Mouse (Mus musculus) kidney, postnatal 10 days (tissue): ENCODE measurements at regions not wholly inside any gene's neighbourhood (a gene's known extent, or its start where the extent isn't known, plus 50 kb on each side); places are given as distances from the start of the nearest gene placed in this dataset.
A peak's percentile ranks its signal among the peaks of the same experiment; 100 is the strongest.
"Not testable (repeated sequence)": the region's sequence is repeated elsewhere in the genome, so short reads cannot be mapped to it uniquely, and the experiment has no call there.

ENCODE experiments used
- DNase-seq: peaks from one replicate; pipeline ENCODE4 v3.0.0; 2021; ENCODE audit warnings: mixed read lengths

DNA sequence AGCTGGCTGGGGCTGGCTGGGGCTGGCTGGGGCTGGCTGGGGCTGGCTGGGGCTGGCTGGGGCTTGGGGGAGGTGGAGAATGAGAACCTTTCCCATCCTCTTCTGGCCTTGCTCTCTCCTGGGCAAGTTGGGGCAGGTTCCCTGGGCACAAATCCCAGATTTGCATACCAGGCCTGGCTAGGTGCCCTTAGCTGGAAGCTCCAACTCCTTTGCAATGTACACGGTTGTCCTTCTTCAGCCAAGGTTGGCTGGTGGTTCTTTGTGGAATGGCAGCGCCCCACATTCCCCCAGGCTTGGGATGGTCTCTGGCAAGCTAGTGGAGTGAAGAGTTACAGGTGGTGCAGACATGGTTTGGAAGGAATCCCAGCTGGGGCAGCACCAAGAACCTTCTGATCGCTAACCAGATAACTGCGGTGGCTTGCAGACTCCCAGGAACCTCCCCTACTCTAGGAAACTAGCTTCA is 217.5 kb downstream of the Pten start:
- peak; percentile 32 for DNase-seq

GRCm38 (mm10) chr19:32975303-32975702 is 218.0 kb downstream of the Pten start:
- no peak for DNase-seq

DNA sequence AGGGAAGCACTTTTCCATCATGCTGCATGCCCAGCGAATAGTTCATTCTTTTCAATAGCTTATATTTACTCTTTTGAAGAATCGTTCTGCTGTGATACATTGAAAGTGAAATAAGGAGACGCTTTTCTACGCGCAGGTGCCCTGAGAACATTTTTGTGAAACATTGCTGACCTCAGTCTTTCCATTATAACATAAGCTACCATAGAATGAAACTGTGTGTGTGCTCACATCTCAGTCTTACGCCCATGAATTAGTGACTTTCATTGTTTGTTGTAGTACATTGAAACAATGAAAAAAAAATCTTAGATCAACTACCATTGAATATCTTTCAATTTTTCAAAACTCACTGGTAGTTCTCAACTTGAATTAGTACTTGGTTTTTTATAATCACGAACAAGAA is 219.2 kb downstream of the Pten start:
- DNase-seq: no peak

DNA sequence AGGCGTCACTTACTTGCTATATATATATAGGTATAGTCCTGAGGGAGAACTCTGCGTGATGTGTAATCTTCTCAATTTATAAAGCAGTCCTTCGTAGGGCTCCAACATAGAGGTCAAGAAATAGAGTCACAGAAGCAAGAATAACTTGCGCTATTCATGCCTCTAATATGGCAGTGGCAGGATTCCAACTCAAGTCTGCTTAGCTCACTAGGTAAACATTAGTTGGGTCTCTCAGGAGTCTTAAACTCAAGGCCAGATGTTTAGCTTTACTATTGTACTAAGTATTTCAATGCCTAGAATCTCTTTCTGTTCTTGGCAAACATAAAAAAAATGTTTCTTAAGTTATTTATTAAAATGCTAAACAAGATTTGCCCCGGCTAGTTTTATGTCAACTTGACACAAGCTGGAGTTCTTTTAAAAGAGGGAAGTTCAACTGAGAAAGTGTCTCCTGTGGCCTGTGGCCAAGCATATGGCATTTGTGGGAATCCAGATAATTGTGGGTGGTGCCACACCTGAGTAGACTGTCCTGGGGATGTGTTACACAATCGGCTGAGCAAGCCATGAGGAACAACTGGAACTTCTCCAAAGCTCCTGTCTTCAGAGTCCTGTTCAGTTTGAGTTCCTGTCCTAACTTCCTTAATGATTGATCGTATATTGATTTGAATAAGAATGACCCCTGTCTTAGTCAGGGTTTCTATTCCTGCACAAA is 220.9 kb downstream of the Pten start:
- no peak for DNase-seq

GRCm38 (mm10) chr19:32980142-32980541 is 222.8 kb downstream of the Pten start:
- no peak for DNase-seq

GRCm38 (mm10) chr19:32988713-32989112 is 231.4 kb downstream of the Pten start:
- DNase-seq: no peak

GRCm38 (mm10) chr19:32989346-32989745 is 232.0 kb downstream of the Pten start:
- DNase-seq: no peak

DNA sequence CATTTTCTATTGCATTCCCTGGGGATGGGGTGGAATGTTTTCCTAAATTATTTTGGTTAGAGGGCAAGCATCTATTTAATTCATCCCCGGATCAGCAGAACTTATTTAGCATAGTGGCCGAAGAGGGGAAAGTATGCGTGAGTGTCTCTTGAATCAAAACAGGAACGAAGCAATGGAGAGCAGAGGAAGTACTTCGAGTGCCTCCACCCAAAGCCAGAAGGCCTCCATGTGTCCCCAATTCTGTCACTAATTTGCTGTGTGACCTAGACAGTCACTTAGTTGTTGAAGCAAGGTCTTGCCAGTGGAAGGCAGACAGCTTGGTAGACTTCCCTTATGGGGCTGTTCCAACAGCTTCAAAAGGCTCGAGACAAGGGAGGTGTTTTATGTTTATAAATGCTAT is 233.3 kb downstream of the Pten start:
- no peak for DNase-seq

DNA sequence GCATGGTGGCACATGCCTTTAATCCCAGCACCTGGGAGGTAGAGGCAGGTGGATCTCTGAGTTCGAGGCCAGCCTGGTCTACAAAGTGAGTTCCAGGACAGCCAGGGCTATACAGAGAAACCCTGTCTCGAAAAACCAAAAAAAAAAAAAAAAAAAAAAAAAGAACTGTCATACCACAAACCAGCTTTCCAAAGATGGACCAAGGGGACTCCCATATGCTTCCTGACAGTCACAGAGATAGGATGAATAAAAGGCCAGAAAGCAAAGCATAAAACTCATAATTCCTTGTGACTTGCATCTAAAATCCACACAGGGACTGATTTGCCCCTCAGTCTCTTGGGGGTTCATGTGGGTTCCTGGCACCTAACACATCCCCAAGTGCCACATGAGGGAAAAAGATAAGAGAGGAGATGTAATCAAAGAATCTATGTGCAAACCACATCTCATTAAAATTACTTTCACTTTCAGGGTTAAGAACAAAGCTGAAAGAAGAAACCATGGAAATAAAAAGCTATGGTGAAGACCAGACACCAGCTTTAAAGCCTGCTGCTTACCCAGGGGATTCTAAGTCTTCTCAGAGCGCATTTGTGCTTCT is 241.4 kb downstream of the Pten start:
- DNase-seq: no peak

GRCm38 (mm10) chr19:33007582-33007981 is 250.3 kb downstream of the Pten start:
- DNase-seq: no peak

DNA sequence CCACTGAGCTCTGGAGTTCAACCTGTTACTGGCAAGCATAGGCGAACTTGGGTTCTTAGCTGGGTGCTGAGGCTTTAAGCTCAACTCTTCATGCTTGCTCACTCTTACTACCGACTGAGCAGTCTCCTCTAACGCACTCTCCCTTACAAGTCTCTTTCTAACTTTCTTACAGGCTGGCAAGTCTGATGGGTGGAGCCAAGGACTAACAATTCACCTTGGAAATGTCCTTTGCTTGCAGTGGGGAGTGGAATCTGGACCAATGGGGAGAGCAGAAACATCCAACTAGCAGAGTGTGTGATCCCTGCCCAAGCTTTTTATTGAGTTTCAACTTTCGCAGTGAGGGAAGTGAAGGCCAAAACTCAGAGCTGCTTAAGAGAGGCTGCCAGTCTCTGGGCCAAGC is 250.8 kb downstream of the Pten start:
- DNase-seq: no peak

- no peak for DNase-seq
These were observed 251.5 kb downstream of the Pten start for GRCm38 (mm10) chr19:33008794-33009193.

DNA sequence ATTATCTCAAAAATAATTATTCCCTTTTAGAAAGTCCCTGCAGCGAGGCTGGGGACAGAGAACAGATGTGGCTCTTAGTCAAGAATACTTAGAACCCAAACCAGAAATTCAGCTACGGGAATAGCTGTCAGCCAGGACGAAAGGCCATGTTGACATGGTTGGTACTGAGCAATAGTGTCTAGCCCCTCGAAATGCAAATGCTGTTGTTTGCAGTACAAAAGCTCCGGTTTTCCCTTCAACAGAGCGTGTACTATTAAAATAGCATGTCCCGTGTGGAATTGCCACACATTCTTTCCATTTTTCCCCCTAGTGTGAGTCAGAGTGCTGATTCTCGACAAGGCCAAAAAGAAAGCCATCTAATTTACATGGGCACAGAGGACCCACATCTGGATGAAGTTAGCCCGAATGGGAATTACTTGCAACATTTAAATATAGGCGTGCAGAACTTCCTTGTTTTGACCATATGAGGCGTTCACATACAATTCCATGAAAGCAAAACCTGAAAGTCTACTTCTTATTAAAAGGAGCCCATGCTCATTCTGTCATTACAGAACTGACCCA is 253.7 kb downstream of the Pten start:
- DNase-seq: no peak

GRCm38 (mm10) chr19:33014879-33015278 is 257.6 kb downstream of the Pten start:
- DNase-seq: not testable (repeated sequence)

GRCm38 (mm10) chr19:33021161-33021560 is 263.9 kb downstream of the Pten start:
- peak; percentile 55 for DNase-seq

DNA sequence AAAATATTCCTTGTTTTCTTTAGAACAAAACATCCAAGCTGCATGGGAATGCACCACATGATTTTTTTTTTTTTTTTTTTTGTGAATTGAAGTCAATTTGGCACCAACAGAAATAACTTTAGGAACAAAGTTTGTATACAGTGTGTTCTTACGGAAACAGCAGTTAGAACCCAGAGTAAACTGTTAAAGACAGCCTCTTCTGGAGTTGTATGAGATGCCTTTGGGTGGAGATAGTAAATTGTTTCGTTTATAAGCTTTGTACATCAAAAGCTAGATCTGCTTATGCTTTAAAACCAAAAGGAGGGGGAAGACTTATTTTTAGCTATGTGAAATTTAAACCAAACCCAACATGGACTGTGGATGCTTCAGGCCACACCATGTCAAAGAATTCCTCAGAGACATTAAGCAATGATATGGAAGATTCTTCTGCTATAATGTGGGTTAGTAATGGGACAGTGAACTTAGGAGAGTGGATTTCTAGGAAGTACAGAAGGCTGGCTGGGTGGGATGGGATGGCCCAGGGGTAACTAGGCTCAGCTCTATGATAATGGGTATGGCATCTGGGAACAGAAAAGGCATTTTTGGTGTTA is 265.6 kb downstream of the Pten start:
- DNase-seq: no peak

- no peak for DNase-seq
These were observed 272.6 kb downstream of the Pten start for GRCm38 (mm10) chr19:33029688-33030444.

GRCm38 (mm10) chr19:33040512-33040911 is 283.2 kb downstream of the Pten start:
- DNase-seq: no peak

GRCm38 (mm10) chr19:33040991-33041390 is 283.7 kb downstream of the Pten start:
- DNase-seq: no peak

DNA sequence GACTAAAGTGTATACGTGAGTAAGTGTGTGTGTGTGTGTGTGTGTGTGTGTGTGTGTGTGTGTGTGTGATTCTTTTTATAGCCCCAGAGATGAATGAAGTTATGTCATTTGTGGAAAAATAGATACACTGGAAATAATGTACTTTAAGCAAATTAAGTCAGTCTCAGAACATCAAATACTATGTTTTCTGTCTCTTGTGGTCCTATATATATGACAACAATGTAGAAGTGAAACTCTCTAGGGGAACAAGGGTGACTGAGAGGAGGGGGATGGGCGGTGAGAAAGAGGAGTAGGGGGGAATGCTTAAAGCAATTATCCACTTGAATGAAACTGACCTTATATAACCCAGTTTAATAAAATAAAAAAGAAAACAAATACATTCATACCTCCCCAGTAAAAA is 285.5 kb downstream of the Pten start:
- DNase-seq: no peak

GRCm38 (mm10) chr19:33043696-33044095 is 286.4 kb downstream of the Pten start:
- no peak for DNase-seq

DNA sequence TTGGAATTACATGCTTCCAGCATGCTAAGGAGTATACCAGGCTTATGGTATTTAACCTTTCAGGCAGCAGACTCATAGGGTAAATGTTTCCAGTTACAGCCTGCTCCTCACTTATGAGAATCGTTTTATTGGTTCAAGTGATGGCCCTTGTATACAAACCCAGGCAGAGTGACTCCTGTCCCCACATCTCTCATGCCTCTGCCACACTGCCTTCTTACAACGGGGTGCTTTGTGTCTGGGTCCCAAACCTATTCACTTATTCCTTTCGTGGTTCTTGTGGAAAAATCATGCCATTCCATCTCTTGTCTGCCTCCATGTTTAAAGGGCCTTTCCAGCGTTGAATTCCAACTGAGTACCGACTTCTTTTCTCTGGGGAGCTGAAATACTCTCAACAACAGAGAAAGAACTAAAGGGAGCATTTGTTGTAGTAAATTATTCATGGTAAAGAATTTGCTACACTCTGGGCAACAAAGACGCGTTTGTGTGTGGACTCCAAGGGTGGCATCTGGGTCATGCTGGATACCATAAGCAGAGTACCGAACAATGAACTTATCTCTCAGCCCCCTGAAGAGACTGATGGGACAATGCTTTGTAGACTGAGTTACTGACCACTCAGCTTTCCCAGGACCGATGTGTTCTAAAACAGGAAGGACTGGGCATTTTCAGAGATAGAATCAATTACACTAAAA is 291.6 kb downstream of the Pten start:
- DNase-seq: no peak
